Mouse (Mus musculus): ENCODE data around the gene Ciao2b. TPM values are rescaled to one million over a fixed set of nuclear protein-coding genes. Genes with fewer than 3 reads are reported as not detected.
"Not testable (repeated sequence)": the region's sequence is repeated elsewhere in the genome, so short reads cannot be mapped to it uniquely, and the experiment has no call there.

Gene Ciao2b
- 10 to 100 TPM; 29.1 to 29.4 TPM for total RNA-seq (2021)
- long read RNA-seq, experiment 1, transcript Ciao2b-203 (5 exons, 918 nt), result major isoform, 47 of 48 reads
- long read RNA-seq, experiment 1, partial matches to known transcripts, result 1 of 48 reads
- long read RNA-seq, experiment 1, other reads (novel, unspliced or antisense), result 0 of 48 reads
- long read RNA-seq, experiment 2, transcript Ciao2b-203 (5 exons, 918 nt), result major isoform, 64 of 67 reads
- long read RNA-seq, experiment 2, partial matches to known transcripts, result 1 of 67 reads
- long read RNA-seq, experiment 2, other reads (novel, unspliced or antisense), result 1 of 67 reads

- intact Hi-C loops (cut with DNase I), result loop anchor here (2.0 kb wide), 1 partner anchor 39 kb away; no protein-coding TSS in a partner anchor
- DNase-seq, result peak; percentile 81 to 82
Observed at GRCm38 (mm10) chr8:104641426-104642323, at the start of gene Ciao2b. TSS of gene Ciao2b (minus strand) at chr8:104641965.

- DNase-seq, result no peak
- intact Hi-C loops (cut with DNase I), result no loop called here
Observed at GRCm38 (mm10) chr8:104688433-104688832, 46.7 kb upstream of the Ciao2b start.

DNA sequence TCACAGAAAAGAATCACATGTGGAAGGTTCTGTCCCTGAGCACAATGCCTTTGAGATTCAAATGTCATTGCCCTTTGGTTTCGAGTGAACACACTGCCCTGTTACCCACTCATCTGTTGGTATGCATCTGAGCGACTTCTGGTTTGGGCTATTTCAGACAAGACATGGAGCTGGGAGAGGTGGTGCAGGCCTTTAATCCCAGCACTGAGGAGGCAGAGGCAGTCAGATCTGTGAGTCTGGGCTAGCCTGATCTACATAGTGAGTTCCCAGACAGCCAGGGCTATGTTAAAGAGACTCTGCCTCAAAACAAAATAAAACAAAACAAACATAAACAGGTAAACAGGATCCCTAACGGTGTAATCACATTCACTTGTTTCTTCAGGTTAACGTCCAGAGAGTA is 13.8 kb upstream of the Ciao2b start:
- intact Hi-C loops (cut with DNase I), result loop anchor here (10.0 kb wide), 1 partner anchor 359 kb away; no protein-coding TSS in a partner anchor
- DNase-seq, result no peak

GRCm38 (mm10) chr8:104654984-104655383 is 13.2 kb upstream of the Ciao2b start:
- intact Hi-C loops (cut with DNase I), result loop anchor here (10.0 kb wide), 1 partner anchor 360 kb away; no protein-coding TSS in a partner anchor
- peak in 1 of 2 experiments; percentile 29 for DNase-seq

- intact Hi-C loops (cut with DNase I); DNase-seq: not testable (repeated sequence)
Observed at GRCm38 (mm10) chr8:104644187-104644586, 2.4 kb upstream of the Ciao2b start.

GRCm38 (mm10) chr8:104642324-104642654 is 524 bp upstream of the Ciao2b start:
- no peak for DNase-seq
- intact Hi-C loops (cut with DNase I), result loop anchor here (2.0 kb wide), 1 partner anchor 39 kb away; no protein-coding TSS in a partner anchor

DNA sequence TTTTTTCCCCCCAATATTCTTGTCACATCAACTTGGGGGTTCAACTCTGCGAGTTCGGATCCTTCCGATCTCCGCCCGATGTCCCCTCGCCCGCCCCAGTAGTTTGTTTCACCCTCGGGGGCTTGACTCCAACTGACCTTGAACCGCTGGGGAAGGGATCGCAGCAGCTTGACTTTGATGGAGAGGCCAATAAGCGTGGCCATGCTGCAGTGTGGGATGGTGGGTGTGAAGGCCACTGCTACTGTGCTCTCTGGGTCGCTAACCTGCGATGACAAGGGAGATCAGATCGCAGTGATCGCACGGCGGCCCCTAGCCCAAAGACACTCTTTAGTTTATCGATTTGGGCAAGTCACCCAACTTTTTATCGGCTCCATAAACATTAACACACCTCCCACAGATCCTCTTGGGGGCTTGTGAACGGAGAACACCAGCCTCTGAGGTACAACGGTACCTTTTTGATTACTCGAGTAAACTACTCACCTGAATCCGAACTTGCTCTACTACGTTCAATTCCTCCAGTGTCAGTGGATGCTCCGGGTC is 864 bp downstream of the Ciao2b start:
- no peak for DNase-seq
- intact Hi-C loops (cut with DNase I), result no loop called here

DNA sequence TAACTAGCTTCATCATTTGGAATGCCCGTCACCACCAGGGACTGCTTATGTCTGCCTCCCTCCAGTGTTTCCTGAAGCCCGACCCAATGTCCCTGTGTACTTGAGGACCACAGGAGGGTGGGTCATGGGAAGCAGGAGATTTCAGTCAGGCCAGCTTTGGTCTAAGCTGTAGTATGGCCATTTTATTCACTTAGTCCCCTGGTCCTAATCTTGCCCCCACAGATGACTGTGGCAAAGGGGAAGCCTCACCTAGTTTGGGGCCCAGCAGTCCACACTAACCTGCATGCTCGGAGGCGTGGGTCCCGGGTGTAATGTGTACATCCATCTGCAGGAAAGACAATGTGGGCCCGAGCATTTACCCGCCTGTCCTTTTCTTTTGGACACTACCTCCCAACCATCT is 1.5 kb downstream of the Ciao2b start:
- intact Hi-C loops (cut with DNase I), result no loop called here
- DNase-seq, result no peak

GRCm38 (mm10) chr8:104638010-104638409 is 3.8 kb downstream of the Ciao2b start:
- no peak for DNase-seq
- intact Hi-C loops (cut with DNase I), result no loop called here

- intact Hi-C loops (cut with DNase I), result no loop called here
- no peak for DNase-seq
Observed at GRCm38 (mm10) chr8:104635004-104635710, 6.6 kb downstream of the Ciao2b start.

GRCm38 (mm10) chr8:104633156-104633744 is 8.5 kb downstream of the Ciao2b start:
- DNase-seq, result no peak
- intact Hi-C loops (cut with DNase I), result no loop called here

GRCm38 (mm10) chr8:104632486-104632885 is 9.3 kb downstream of the Ciao2b start:
- DNase-seq, result no peak

DNA sequence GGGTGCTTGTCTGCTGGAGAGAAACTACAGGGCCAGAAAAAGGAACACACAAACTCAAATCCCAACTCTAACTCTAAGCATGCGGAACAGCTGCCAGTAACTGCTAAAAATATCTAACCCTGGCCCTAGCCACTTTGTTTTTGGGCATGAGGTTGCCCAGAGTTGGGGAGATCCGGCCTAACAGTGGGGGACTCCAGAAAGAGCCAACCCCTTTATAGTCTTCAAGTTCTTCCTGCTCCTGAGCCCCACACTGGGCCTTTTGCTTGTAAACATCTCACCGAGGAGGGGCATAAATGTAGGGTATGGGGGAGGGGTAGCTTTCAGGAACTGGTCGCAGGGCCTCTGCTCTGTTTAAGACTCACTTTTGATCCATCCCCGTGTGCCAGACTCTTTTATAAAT is 9.8 kb downstream of the Ciao2b start:
- intact Hi-C loops (cut with DNase I), result no loop called here
- no peak for DNase-seq

More at GRCm38 (mm10) chr8:104632486-104632885, 9.3 kb downstream of the Ciao2b start:
- intact Hi-C loops (cut with DNase I), result no loop called here

DNA sequence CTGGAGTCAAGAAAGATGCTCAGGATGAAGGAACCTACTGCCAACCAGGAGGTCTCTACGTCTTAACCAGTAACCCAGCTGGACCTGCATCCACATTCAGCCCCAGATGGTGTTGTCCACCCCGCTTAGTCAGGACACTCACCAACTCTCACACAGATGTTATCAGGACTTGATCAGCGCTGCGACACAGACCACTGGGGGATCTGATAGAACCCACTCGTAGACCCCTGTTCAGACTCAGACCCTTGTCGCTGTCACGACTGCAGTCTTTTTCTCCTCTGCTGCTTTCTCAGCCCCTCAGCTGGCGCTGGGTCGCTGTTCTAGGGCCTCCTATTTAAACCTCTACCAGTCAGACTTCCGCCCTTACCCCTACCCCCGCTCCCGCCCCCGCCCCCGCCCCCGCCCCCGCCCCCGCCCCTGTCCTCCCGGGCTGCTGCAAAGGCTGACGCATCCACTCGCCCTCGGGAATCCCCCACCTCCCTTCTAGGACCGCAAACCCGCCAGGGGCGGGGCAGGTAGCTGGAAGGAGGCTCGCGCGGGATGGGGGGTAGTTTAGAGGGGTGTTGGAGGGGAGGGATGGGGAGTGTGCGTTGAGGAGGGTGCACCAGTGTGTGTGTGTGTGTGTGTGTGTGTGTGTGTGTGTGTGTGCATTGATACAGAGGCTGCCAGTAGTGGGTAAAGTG is 10.6 kb downstream of the Ciao2b start, which contains the start of gene Rrad:
Gene Rrad, minus strand, starts transcription at position 347 of the 683 bp plus-strand sequence.
- DNase-seq, result no peak
- intact Hi-C loops (cut with DNase I), result no loop called here

DNA sequence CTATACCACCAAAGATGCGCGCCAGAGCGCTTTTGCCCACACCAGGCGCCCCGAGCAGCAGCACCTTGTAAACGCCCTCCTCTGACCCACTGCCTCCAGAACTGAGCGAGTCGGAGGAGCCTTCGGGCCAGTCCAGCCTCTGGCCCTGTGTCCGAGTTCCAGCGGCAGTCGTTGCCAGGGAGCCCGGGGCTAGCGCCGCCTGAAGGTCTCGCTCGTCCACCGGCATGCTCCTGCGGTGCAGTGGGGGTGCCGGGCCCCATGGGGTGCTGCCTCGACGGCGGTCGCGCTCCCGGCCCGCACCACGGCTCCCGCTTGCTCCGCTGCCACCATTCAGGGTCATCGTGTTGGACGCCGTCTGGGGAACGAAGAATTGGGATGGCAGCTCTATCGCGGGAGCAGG is 11.2 kb downstream of the Ciao2b start:
- intact Hi-C loops (cut with DNase I), result no loop called here
- DNase-seq, result no peak

DNA sequence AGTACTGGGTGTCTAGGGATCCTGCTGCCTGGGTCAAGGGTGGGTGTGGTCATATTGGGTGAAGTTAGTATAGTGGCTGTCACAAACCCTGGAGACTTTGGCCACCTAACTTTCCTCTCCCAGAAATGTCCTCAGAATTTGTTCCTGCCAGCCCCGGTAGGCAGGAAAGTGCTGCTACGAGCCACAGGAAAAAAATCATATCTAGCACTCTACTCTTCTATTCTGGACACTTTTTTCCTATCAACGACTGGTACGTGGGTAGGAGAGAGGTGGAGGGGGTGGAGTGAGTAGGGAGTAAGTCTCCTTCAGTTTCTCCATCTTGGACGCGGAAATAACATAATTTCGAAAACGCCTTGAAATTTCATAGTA is 11.7 kb downstream of the Ciao2b start:
- intact Hi-C loops (cut with DNase I), result no loop called here
- no peak for DNase-seq

DNA sequence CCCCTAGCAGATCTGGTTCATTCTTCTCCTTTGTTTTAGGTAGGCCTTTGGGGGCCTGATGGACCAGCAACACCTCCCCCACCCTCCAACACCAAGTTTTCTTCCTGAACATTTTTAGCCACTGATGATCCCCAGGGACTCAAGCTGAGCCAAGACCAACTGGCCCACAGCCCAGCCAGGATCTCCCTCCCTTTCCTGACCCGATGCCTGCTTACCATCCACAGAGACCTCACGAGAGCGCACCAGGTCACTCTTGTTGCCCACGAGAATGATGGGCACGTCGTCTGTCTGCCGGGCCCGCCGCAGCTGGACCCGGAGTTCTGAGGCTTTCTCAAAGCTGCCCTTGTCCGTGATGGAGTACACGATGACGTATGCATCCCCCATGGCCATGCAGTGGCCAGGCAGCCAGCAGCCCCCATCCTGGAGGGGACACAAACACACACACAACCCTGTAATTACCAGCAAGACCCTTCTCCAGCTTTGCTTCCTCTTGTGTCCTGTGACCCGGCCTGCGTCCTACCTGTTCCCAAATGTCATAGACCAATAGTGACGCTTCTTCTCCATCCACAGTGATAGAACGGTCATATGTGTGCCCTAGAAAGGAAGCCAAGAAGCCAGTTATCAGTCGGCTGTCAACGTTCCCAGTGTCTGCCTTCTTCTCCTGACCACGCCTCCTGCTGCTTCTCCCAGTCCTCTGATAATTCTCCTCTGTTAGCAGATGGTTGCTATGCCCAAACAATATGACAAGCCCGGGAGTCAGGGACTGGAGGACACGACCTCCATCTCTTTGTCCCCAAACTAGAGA is 12.3 kb downstream of the Ciao2b start:
- peak in 1 of 2 experiments; percentile 43 for DNase-seq
- intact Hi-C loops (cut with DNase I), result no loop called here

- intact Hi-C loops (cut with DNase I), result no loop called here
- DNase-seq, result no peak
Observed at GRCm38 (mm10) chr8:104628402-104628801, 13.4 kb downstream of the Ciao2b start.

Measured in gastrocnemius, postnatal 36 days (tissue).